Mouse (Mus musculus) heart, adult 2 months (tissue): ENCODE measurements around the gene Tmem131l.

ENCODE experiments used
- CTCF ChIP-seq: fragments of 200-600 bp; IDR thresholded peaks from 2 replicates; pipeline ENCODE4 v1.8.1; 2022; ENCODE audit warnings: antibody characterized with exemption, mild to moderate bottlenecking, moderate library complexity
- EP300 ChIP-seq: fragments of 200-500 bp; IDR thresholded peaks from 2 replicates; pipeline ENCODE4 v1.6.1; 2011; ENCODE audit warnings: low read depth, low read length, control low read depth; ENCODE audit not compliant: insufficient read depth
- POLR2A ChIP-seq: fragments of 200-500 bp; IDR thresholded peaks from 2 replicates; pipeline ENCODE4 v1.6.1; 2011; ENCODE audit warnings: mild to moderate bottlenecking, low read depth, low read length, control low read depth; ENCODE audit not compliant: insufficient read depth

- TF ChIP-seq EP300 (peak; percentile 45; the same call in 1 of the 2 replicates), CTCF (no peak), POLR2A (0 out of 2 replicates have a peak, but pooled peaks have one; percentile 26)
Measured at GRCm38 (mm10) chr3:83996086-83996485, 43.9 kb downstream of the Tmem131l start.
